Mouse (Mus musculus) hindbrain, embryonic 16.5 days (tissue): Measurements from ENCODE around the gene Erich3. TPM values are rescaled to one million over a fixed set of nuclear protein-coding genes. Genes with fewer than 3 reads are reported as not detected.
A peak's percentile ranks its signal among the peaks of the same experiment; 100 is the strongest.

ENCODE experiments used
- ATAC-seq: fragments of 200-750 bp; cut with Nextera tagmentation; 2 replicates; pipeline ENCODE4 v1.8.0; 2017; ENCODE audit warnings: moderate TSS enrichment, moderate library complexity
- H3K27ac ChIP-seq: fragments of 300-500 bp; sonication (generic); 2 replicates; pipeline ENCODE4 v1.5.1; 2014; ENCODE audit warnings: low read depth, mild to moderate bottlenecking, control low read depth, low read length, moderate library complexity
- H3K27me3 ChIP-seq: fragments of 300-500 bp; sonication (generic); replicated peaks from 2 replicates; pipeline ENCODE4 v1.6.1; 2014; ENCODE audit warnings: low read length; ENCODE audit not compliant: control insufficient read depth, insufficient read depth
- H3K36me3 ChIP-seq: fragments of 300-500 bp; sonication (generic); 2 replicates; pipeline ENCODE4 v1.6.1; 2014; ENCODE audit warnings: mild to moderate bottlenecking, low read length, moderate library complexity, mixed read lengths; ENCODE audit not compliant: control insufficient read depth, insufficient read depth
- H3K4me1 ChIP-seq: fragments of 300-500 bp; sonication (generic); 2 replicates; pipeline ENCODE4 v1.6.1; 2014; ENCODE audit warnings: low read depth, low read length; ENCODE audit not compliant: control insufficient read depth, insufficient read depth
- H3K4me2 ChIP-seq: fragments of 300-500 bp; sonication (generic); 2 replicates; pipeline ENCODE4 v1.6.1; 2014; ENCODE audit warnings: mild to moderate bottlenecking, low read length, control low read depth, moderate library complexity
- H3K4me3 ChIP-seq: fragments of 300-500 bp; sonication (generic); 2 replicates; pipeline ENCODE4 v1.5.1; 2014; ENCODE audit warnings: mild to moderate bottlenecking, low read length, control low read depth, moderate library complexity
- H3K9ac ChIP-seq: fragments of 300-500 bp; sonication (generic); 2 replicates; pipeline ENCODE4 v1.6.1; 2014; ENCODE audit warnings: low read depth, mild to moderate bottlenecking, control low read depth, low read length, moderate library complexity
- H3K9me3 ChIP-seq: fragments of 300-500 bp; sonication (generic); 2 replicates; pipeline ENCODE4 v1.6.1; 2014; ENCODE audit warnings: mild to moderate bottlenecking, low read length, moderate library complexity; ENCODE audit not compliant: control insufficient read depth
- WGBS: fragments of 180-500 bp; shearing (Covaris S2); extraction: QIAGEN DNeasy Blood & Tissue Kit; methylation state at CpG from one replicate; pipeline ENCODE4 v1.1.7; 2014; 5-methylcytosine and 5-hydroxymethylcytosine counted together
- polyA plus RNA-seq: library from polyadenylated mRNA; unstranded; fragments of >200 nt; fragmentation: Nextera tagmentation; extraction: Ambion mirVana; gene quantifications from 2 replicates; pipeline ENCODE4 v1.2.1, GENCODE M21; 2015

Erich3 gene
- polyA plus RNA-seq, 1 experiment from 2014 or later: 2.3 TPM

- Histone ChIP-seq H3K27ac (no peak overlapping the region), H3K36me3 (no peaks in the 10 kb centered on the region), H3K4me2 (no peak overlapping the region), H3K4me3 (no peak overlapping the region), H3K9ac (no peak overlapping the region), H3K27me3 (no peaks in the 10 kb centered on the region), H3K9me3 (no peaks in the 10 kb centered on the region), H3K4me1 (no peaks in the 10 kb centered on the region)
- ATAC-seq: no peak
- 95% methylated on average over 2 of the region's 2 CpGs for WGBS
These were observed 108.0 kb downstream of the Erich3 start for GRCm38 (mm10) chr3:154771651-154772050.

- H3K9me3 ChIP-seq: no peaks in the 10 kb centered on the region
- no peaks in the 10 kb centered on the region for H3K36me3 ChIP-seq
- ATAC-seq: peak; percentile 62; the same call in 1 of the 2 replicates
- WGBS: 45% methylated on average over 6 of the region's 6 CpGs
- no peak overlapping the region for H3K4me2 ChIP-seq
- H3K27ac ChIP-seq: no peak overlapping the region
- no peak overlapping the region for H3K9ac ChIP-seq
- H3K4me1 ChIP-seq: peaks cover 11% of the 10 kb centered on the region
- no peak overlapping the region for H3K4me3 ChIP-seq
- H3K27me3 ChIP-seq: no peaks in the 10 kb centered on the region
These were observed 115.4 kb downstream of the Erich3 start for GRCm38 (mm10) chr3:154778836-154779595.

- no peaks in the 10 kb centered on the region for H3K4me1 ChIP-seq
- no peaks in the 10 kb centered on the region for H3K27me3 ChIP-seq
- ATAC-seq: no peak
- H3K4me3 ChIP-seq: no peak overlapping the region
- no peak overlapping the region for H3K4me2 ChIP-seq
- no peak overlapping the region for H3K9ac ChIP-seq
- 85% methylated on average over 9 of the region's 9 CpGs for WGBS
- H3K27ac ChIP-seq: no peak overlapping the region
- no peaks in the 10 kb centered on the region for H3K9me3 ChIP-seq
- no peaks in the 10 kb centered on the region for H3K36me3 ChIP-seq
These were observed 122.7 kb downstream of the Erich3 start for GRCm38 (mm10) chr3:154786354-154786753.

- 91% methylated on average over 3 of the region's 3 CpGs for WGBS
- no peak overlapping the region for H3K4me2 ChIP-seq
These were observed 124.0 kb downstream of the Erich3 start for GRCm38 (mm10) chr3:154787611-154788010.

GRCm38 (mm10) chr3:154793571-154793970, 129.9 kb downstream of the Erich3 start:
- Histone ChIP-seq H3K4me2 (no peak overlapping the region), H3K27ac (no peak overlapping the region), H3K9me3 (no peaks in the 10 kb centered on the region), H3K4me1 (no peaks in the 10 kb centered on the region), H3K36me3 (no peaks in the 10 kb centered on the region), H3K4me3 (no peak overlapping the region), H3K27me3 (no peaks in the 10 kb centered on the region), H3K9ac (no peak overlapping the region)
- 68% methylated on average over 4 of the region's 4 CpGs for WGBS
- ATAC-seq: no peak

More at GRCm38 (mm10) chr3:154787611-154788010, 124.0 kb downstream of the Erich3 start:
- Histone ChIP-seq H3K9me3 (no peaks in the 10 kb centered on the region), H3K4me1 (no peaks in the 10 kb centered on the region), H3K9ac (no peak overlapping the region), H3K4me3 (no peak overlapping the region), H3K27me3 (no peaks in the 10 kb centered on the region), H3K27ac (no peak overlapping the region), H3K36me3 (no peaks in the 10 kb centered on the region)
- ATAC-seq: no peak

- Histone ChIP-seq H3K4me2 (no peak overlapping the region), H3K36me3 (no peaks in the 10 kb centered on the region), H3K4me3 (no peak overlapping the region), H3K4me1 (peaks cover 10% of the 10 kb centered on the region), H3K9ac (no peak overlapping the region), H3K9me3 (no peaks in the 10 kb centered on the region), H3K27ac (no peak overlapping the region), H3K27me3 (no peaks in the 10 kb centered on the region)
- 80% methylated on average over 4 of the region's 4 CpGs for WGBS
- ATAC-seq: no peak
These were observed 135.1 kb downstream of the Erich3 start for GRCm38 (mm10) chr3:154798806-154799205.

GRCm38 (mm10) chr3:154800454-154800853, 136.8 kb downstream of the Erich3 start:
- peaks cover 10% of the 10 kb centered on the region for H3K4me1 ChIP-seq
- ATAC-seq: no peak
- H3K27me3 ChIP-seq: no peaks in the 10 kb centered on the region
- peak overlapping the region; percentile 26; the same call in 1 of the 2 replicates for H3K27ac ChIP-seq
- 35% methylated on average over 8 of the region's 8 CpGs for WGBS
- no peak overlapping the region for H3K4me3 ChIP-seq
- no peak overlapping the region for H3K9ac ChIP-seq
- H3K9me3 ChIP-seq: no peaks in the 10 kb centered on the region
- H3K4me2 ChIP-seq: peak overlapping the region; percentile 2; the same call in 1 of the 2 replicates
- no peaks in the 10 kb centered on the region for H3K36me3 ChIP-seq

- ATAC-seq: peak; percentile 62
- Histone ChIP-seq H3K4me1 (peaks cover 10% of the 10 kb centered on the region), H3K27me3 (no peaks in the 10 kb centered on the region), H3K36me3 (no peaks in the 10 kb centered on the region), H3K27ac (no peak overlapping the region), H3K9me3 (no peaks in the 10 kb centered on the region), H3K9ac (no peak overlapping the region), H3K4me3 (no peak overlapping the region), H3K4me2 (peak overlapping the region; percentile 2; the same call in 1 of the 2 replicates)
- 50% methylated on average over 8 of the region's 8 CpGs for WGBS
These were observed 137.3 kb downstream of the Erich3 start for GRCm38 (mm10) chr3:154800888-154801429.

GRCm38 (mm10) chr3:154806626-154807025, 143.0 kb downstream of the Erich3 start:
- Histone ChIP-seq H3K4me3 (no peak overlapping the region), H3K36me3 (no peaks in the 10 kb centered on the region), H3K9me3 (no peaks in the 10 kb centered on the region), H3K27me3 (no peaks in the 10 kb centered on the region), H3K9ac (peak overlapping the region; percentile 49), H3K4me1 (peaks cover 18% of the 10 kb centered on the region), H3K27ac (peak overlapping the region; percentile 55; the same call in 1 of the 2 replicates), H3K4me2 (no peak overlapping the region)
- 17% methylated on average over 7 of the region's 7 CpGs for WGBS
- peak; percentile 74; the same call in 1 of the 2 replicates for ATAC-seq
